ENCODE assay signal across 15 mouse cellular contexts in the genomic region with DNA sequence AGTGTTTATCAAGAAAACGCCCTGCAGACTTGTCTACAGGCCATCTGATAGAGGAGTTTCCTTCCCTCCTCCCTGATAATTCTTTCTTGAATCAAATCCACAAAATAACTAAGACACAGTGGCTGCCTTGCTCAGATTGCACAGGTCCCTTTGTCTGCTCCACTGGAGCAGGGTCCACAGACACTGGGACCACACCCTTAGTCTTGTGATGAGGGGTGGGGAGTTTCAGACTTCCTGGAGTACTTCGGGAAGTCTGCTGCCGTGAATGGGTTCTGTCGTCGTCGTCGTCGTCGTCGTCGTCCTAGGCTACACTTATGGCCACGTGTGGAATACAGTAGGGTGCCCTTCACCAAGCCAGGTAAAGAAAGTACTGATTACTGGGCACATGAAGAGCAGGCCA.
"Had no signal": no experiment of that assay in that cellular context is flagged by ENCODE, and none has a peak within 500 bp of the region (broad histone marks: within the 10 kb centered on the region; RNA-seq: fewer than 3 reads in every experiment).

No protein-coding gene starts in this region.

- H3K27me3 ChIP-seq: limb, embryonic 12.5 days; neural tube, embryonic 13.5 days; stomach, embryonic 15.5 days had no signal

- H3K9me3 ChIP-seq: limb, embryonic 12.5 days; midbrain, embryonic 10.5 days; neural tube, embryonic 13.5 days; stomach, embryonic 15.5 days had no signal

- DNase-seq: kidney, postnatal 10 days; kidney, postnatal 4 days; lung, embryonic 14.5 days; lung, postnatal 10 days; lung, postnatal 4 days; retina, postnatal 1 day; right cerebral cortex, postnatal 4 days; thymus, adult 2 months; thymus, postnatal 4 days had no signal

- ATAC-seq: midbrain, embryonic 16.5 days had no signal

- H3K27ac ChIP-seq: layer of hippocampus, adult 2 months; limb, embryonic 12.5 days; midbrain, embryonic 10.5 days; neural tube, embryonic 13.5 days; stomach, embryonic 15.5 days had no signal

- H3K4me2 ChIP-seq: limb, embryonic 12.5 days; lung, embryonic 14.5 days; neural tube, embryonic 13.5 days; stomach, embryonic 15.5 days had no signal

- H3K36me3 ChIP-seq: limb, embryonic 12.5 days; midbrain, embryonic 10.5 days; neural tube, embryonic 13.5 days; stomach, embryonic 15.5 days had no signal

- H3K9ac ChIP-seq: limb, embryonic 12.5 days; lung, embryonic 14.5 days; neural tube, embryonic 13.5 days; stomach, embryonic 15.5 days had no signal

- H3K4me3 ChIP-seq: layer of hippocampus, adult 2 months; limb, embryonic 12.5 days; midbrain, embryonic 10.5 days; neural tube, embryonic 13.5 days; stomach, embryonic 15.5 days had no signal
